Mouse (Mus musculus) ES-Bruce4 (cell line): ENCODE data around the gene Itga4. TPM values are rescaled to one million over a fixed set of nuclear protein-coding genes. Genes with fewer than 3 reads are reported as not detected.

Source experiments
- H3K27ac ChIP-seq: 2 replicates; pipeline ENCODE4 v1.5.1; 2012; ENCODE audit warnings: low read length, inconsistent platforms; ENCODE audit not compliant: insufficient read depth
- H3K27me3 ChIP-seq: 2 replicates; pipeline ENCODE4 v1.6.1; 2012; ENCODE audit warnings: mild to moderate bottlenecking, low read length, inconsistent platforms; ENCODE audit not compliant: control insufficient read depth, poor library complexity, insufficient read depth, severe bottlenecking
- H3K36me3 ChIP-seq: 2 replicates; pipeline ENCODE4 v1.6.1; 2012; ENCODE audit warnings: inconsistent platforms, mild to moderate bottlenecking, low read length, moderate library complexity; ENCODE audit not compliant: control insufficient read depth, poor library complexity, insufficient read depth, severe bottlenecking
- H3K4me1 ChIP-seq: one replicate; pipeline ENCODE4 v1.8.1; 2011; ENCODE audit warnings: low read length; ENCODE audit not compliant: control insufficient read depth, insufficient read depth
- H3K4me3 ChIP-seq: 2 replicates; pipeline ENCODE4 v1.5.1; 2011; ENCODE audit warnings: low read depth, mild to moderate bottlenecking, low read length
- H3K9ac ChIP-seq: 2 replicates; pipeline ENCODE4 v1.6.1; 2012; ENCODE audit warnings: low read depth, mild to moderate bottlenecking, inconsistent platforms; ENCODE audit not compliant: poor library complexity, severe bottlenecking
- H3K9me3 ChIP-seq: replicated peaks from 2 replicates; pipeline ENCODE4 v1.6.1; 2012; ENCODE audit warnings: mild to moderate bottlenecking, low read length, inconsistent platforms; ENCODE audit not compliant: control insufficient read depth, poor library complexity, insufficient read depth, severe bottlenecking
- CTCF ChIP-seq: IDR thresholded peaks from one replicate; pipeline ENCODE4 v1.8.1; 2011; ENCODE audit warnings: low read depth, low read length
- EP300 ChIP-seq: IDR thresholded peaks from 2 replicates; pipeline ENCODE4 v1.6.1; 2011; ENCODE audit warnings: low read depth, low read length; ENCODE audit not compliant: insufficient read depth
- POLR2A ChIP-seq: IDR thresholded peaks from one replicate; pipeline ENCODE4 v1.8.1; 2011; ENCODE audit warnings: low read length; ENCODE audit not compliant: insufficient read depth
- polyA plus RNA-seq: library from polyadenylated mRNA; stranded (reverse); fragments of >200 nt; gene quantifications from 2 replicates; pipeline ENCODE4 v1.2.4, GENCODE M21; 2011; ENCODE audit warnings: low read depth; ENCODE audit not compliant: missing spikeins, insufficient read depth, insufficient read length

Gene Itga4
- polyA plus RNA-seq, 1 experiment = 0.24 TPM

GRCm38 (mm10) chr2:79271838-79272237 lies 16.6 kb downstream of the Itga4 start:
- H3K27ac ChIP-seq = no peak overlapping the region
- no peaks in the 10 kb centered on the region for H3K27me3 ChIP-seq
- no peaks in the 10 kb centered on the region for H3K36me3 ChIP-seq
- no peak overlapping the region for H3K4me3 ChIP-seq
- TF ChIP-seq POLR2A (no peak), CTCF (no peak), EP300 (no peak)
- H3K9me3 ChIP-seq = no peaks in the 10 kb centered on the region
- no peak overlapping the region for H3K9ac ChIP-seq
- H3K4me1 ChIP-seq = no peaks in the 10 kb centered on the region

DNA sequence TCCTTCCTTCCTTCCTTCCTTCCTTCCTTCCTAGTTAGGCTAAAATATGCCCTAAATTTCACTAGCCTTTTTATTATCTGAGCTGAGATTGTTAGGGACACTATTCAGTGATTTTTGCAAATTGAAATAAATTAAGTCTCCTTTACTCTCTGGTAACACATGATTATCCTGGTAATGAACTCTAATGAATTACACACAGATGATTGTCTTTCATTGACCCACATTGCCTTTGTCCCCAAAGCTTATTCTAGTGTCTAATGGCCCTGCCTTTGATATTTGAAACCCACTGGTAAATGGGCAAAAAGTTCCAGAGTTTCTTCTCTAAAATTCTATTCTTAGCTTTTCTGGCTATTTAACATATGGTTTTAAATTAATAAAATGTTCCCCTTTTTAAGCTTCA lies 23.4 kb downstream of the Itga4 start:
- Histone ChIP-seq H3K9me3 (no peaks in the 10 kb centered on the region), H3K27me3 (no peaks in the 10 kb centered on the region), H3K27ac (no peak overlapping the region), H3K9ac (no peak overlapping the region), H3K4me3 (no peak overlapping the region), H3K36me3 (no peaks in the 10 kb centered on the region), H3K4me1 (no peaks in the 10 kb centered on the region)
- TF ChIP-seq EP300 (no peak), CTCF (no peak), POLR2A (no peak)

DNA sequence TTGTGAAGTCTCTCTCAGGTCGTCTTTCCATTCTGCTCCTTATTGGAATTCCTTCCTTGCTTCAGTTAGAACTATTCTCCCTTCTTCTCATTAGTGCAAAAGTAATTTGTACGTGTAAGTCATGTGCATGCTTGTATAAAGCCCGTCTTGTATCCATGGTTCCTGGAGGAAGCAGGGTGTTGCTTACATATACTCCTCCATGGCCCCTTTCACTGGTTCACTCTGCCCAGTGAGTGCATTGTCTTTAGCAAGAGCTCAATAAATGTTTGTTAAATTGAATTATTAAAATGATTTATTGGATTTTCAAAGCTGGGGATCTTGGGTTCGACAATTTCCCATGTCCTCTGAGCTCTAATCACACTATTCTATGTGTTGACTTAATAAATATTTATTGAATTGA lies 29.0 kb downstream of the Itga4 start:
- H3K9ac ChIP-seq = no peak overlapping the region
- no peak overlapping the region for H3K4me3 ChIP-seq
- no peaks in the 10 kb centered on the region for H3K36me3 ChIP-seq
- TF ChIP-seq POLR2A = no peak
- no peak for TF ChIP-seq EP300
- no peak for TF ChIP-seq CTCF
- no peaks in the 10 kb centered on the region for H3K27me3 ChIP-seq
- no peak overlapping the region for H3K27ac ChIP-seq
- H3K4me1 ChIP-seq = no peaks in the 10 kb centered on the region
- H3K9me3 ChIP-seq = no peaks in the 10 kb centered on the region

DNA sequence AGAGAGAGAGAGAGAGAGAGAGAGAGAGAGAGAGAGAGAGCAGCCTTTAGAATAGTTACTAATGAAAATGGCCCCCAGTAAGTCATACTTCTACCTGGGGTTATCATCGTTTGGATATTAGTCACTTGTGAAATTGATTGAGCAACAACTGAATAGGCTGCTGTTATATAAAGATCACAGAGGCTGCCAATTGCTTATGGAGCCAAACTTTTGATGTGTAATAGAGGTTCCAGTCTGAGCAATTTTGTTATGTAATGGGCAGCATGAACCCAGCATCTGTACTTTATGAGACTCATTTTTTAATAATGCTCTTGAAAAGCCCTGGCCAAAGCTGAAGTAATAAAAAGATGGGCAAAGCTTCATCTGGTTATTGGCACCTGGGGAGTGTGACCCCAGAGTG lies 34.9 kb downstream of the Itga4 start:
- H3K36me3 ChIP-seq = no peaks in the 10 kb centered on the region
- H3K27me3 ChIP-seq = no peaks in the 10 kb centered on the region
- no peak overlapping the region for H3K27ac ChIP-seq
- no peaks in the 10 kb centered on the region for H3K4me1 ChIP-seq
- H3K9ac ChIP-seq = no peak overlapping the region
- H3K9me3 ChIP-seq = no peaks in the 10 kb centered on the region
- H3K4me3 ChIP-seq = no peak overlapping the region
- no peak for TF ChIP-seq CTCF
- no peak for TF ChIP-seq POLR2A
- TF ChIP-seq EP300 = no peak

DNA sequence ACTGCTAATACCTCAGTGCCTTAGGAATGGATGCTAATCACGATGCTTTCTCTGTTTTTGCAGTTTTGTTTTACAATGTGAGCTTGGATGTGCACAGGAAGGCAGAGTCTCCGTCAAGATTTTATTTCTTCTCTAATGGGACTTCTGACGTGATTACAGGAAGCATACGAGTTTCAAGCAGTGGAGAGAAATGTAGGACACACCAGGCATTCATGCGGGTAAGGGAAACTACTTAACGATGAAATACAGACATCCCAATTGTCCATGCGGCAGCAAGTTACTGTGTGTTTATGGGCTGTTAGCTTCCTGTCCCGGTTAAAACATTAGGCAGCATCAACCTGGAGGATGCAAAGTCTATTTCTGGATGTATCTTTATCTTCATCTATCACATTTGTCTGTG lies 36.7 kb downstream of the Itga4 start:
- Histone ChIP-seq H3K9ac (no peak overlapping the region), H3K9me3 (no peaks in the 10 kb centered on the region), H3K27ac (no peak overlapping the region), H3K36me3 (no peaks in the 10 kb centered on the region), H3K27me3 (no peaks in the 10 kb centered on the region), H3K4me1 (no peaks in the 10 kb centered on the region), H3K4me3 (no peak overlapping the region)
- TF ChIP-seq CTCF (no peak), EP300 (no peak), POLR2A (no peak)

DNA sequence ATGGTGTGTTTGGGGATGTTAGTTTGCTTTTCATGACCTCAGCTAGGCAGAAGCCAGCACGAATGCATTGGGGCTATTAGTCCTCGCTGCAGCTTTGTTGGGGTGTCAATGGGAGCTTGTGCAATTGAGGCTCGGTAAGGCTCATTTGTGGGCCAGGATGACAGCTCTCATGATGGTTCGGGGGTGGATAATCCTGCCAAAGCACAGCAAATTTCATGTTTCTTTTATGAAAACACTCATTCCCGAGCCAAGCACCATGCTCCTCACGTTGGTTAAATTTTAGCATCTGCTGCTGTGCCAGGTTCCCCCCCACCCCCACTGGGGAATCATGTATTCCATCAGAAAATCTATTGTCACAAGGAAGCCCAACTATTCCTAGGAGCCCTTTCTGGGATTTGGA lies 37.2 kb downstream of the Itga4 start:
- Histone ChIP-seq H3K4me3 (no peak overlapping the region), H3K9ac (no peak overlapping the region), H3K4me1 (no peaks in the 10 kb centered on the region), H3K27ac (no peak overlapping the region), H3K9me3 (no peaks in the 10 kb centered on the region), H3K27me3 (no peaks in the 10 kb centered on the region), H3K36me3 (no peaks in the 10 kb centered on the region)
- TF ChIP-seq EP300 (no peak), CTCF (no peak), POLR2A (no peak)
